Mouse (Mus musculus): ENCODE measurements at regions not wholly inside any gene's neighbourhood (a gene's known extent, or its start where the extent isn't known, plus 50 kb on each side); places are given as distances from the start of the nearest gene placed in this dataset.

GRCm38 (mm10) chrX:16421159-16421558, 101.5 kb upstream of the Cypt1 start:
- in situ Hi-C loops (cut with MboI; ENCODE audit: unreplicated experiment in 2 of 2) = no loop called here

- in situ Hi-C loops (cut with MboI; ENCODE audit: unreplicated experiment in 2 of 2) = no loop called here
Measured at GRCm38 (mm10) chrX:16421663-16422062, 101.0 kb upstream of the Cypt1 start.

GRCm38 (mm10) chrX:16438088-16438487, 84.6 kb upstream of the Cypt1 start:
- in situ Hi-C loops (cut with MboI; ENCODE audit: unreplicated experiment in 2 of 2) = no loop called here

DNA sequence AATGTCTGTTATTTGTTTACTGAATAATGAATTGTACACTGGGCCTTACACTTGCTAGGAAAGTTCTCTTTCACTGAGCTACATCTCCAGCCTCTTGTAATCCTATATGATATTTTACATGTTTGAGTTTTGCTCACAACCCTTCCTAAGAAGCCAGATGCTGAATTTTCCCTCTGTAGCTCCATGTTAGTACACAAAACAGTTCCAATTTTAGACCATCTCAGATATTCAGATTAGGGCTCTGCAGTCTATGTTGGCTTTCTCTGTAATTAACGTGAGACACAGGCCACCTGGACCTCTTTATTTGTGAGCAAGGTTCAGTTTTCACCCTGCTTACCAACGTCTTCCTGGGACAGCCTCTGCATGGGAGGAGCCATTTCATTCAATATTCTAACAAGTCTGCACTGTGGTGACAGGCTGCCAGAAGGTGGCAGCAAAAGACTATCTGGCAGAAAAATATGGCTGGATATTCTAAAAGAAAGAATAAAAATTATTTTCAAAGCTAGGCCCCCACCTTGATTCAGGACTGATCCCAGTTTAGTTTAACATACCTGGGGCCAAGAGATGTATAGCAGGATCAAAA, 72.1 kb upstream of the Cypt1 start:
- in situ Hi-C loops (cut with MboI; ENCODE audit: unreplicated experiment in 2 of 2) = loop anchor here in 1 of 2 experiments (25.0 kb wide), 1 partner anchor 1987 kb away; no protein-coding TSS in a partner anchor
